Mouse (Mus musculus): ENCODE measurements around the gene Ptk6. TPM values are rescaled to one million over a fixed set of nuclear protein-coding genes. Genes with fewer than 3 reads are reported as not detected.
"Not testable (repeated sequence)": the region's sequence is repeated elsewhere in the genome, so short reads cannot be mapped to it uniquely, and the experiment has no call there.

Ptk6 gene
- polyA plus RNA-seq, 1 experiment from 2014 or later = 0.14 TPM

DNA sequence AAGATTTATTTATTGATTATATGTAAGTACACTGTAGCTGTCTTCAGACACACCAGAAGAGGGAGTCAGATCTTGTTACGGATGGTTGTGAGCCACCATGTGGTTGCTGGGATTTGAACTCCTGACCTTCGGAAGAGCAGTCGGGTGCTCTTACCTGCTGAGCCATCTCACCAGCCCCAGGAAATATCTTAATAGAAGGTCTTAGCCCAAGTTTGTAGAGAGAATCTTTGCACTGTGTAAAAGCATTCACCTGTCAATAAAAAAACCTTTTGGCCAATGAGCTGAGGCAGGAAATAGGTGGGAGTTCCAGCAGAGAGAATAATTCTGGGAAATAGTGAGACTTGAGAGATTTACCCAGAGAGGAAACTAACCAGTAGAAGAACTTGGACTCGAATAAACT lies 11.2 kb downstream of the Ptk6 start:
- H3K4me2 ChIP-seq; H3K9me3 ChIP-seq (replicated peaks); H3K36me3 ChIP-seq (replicated peaks); H3K4me3 ChIP-seq (replicated peaks); H3K9ac ChIP-seq; H3K27ac ChIP-seq (replicated peaks); ATAC-seq (ENCODE audit: insufficient read depth): not testable (repeated sequence)
- Histone ChIP-seq H3K4me1 (replicated peaks) (peaks cover 40% of the 10 kb centered on the region), H3K27me3 (peaks cover 33% of the 10 kb centered on the region)
- 51% methylated on average over 4 of the region's 4 CpGs for WGBS (ENCODE audit: insufficient replicate concordance)

DNA sequence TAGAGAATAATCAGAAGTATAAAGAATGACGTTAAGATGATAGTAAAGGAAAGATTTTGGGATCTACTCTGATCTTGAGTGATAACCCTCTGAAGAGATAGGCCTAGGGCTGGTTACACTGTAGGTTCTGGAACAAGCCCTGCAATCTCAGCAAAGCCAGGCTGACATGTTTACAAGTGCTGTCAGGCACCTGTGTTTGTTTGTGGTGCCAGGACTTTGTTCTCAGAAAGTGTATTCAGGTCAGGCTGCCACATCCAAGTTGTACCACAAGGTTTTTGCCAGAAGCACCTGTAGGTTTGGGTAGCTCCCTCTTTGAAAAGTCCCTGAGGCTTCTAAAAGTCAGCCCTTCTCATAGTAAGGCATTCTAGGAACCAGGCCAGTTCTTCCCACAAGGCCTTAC lies 13.3 kb downstream of the Ptk6 start:
- 67% methylated on average over 1 of the region's 1 CpGs for WGBS (ENCODE audit: insufficient replicate concordance)
- Histone ChIP-seq H3K4me1 (replicated peaks) (peaks cover 35% of the 10 kb centered on the region), H3K36me3 (replicated peaks) (no peaks in the 10 kb centered on the region; the same call in 1 of the 2 replicates), H3K4me2 (peak overlapping the region; percentile 89; the same call in 1 of the 2 replicates), H3K9me3 (replicated peaks) (no peaks in the 10 kb centered on the region), H3K27ac (replicated peaks) (peak overlapping the region; percentile 81), H3K9ac (no peak overlapping the region), H3K27me3 (peaks cover 27% of the 10 kb centered on the region), H3K4me3 (replicated peaks) (no peak overlapping the region; the same call in 1 of the 2 replicates)
- no peak for ATAC-seq (ENCODE audit: insufficient read depth)

DNA sequence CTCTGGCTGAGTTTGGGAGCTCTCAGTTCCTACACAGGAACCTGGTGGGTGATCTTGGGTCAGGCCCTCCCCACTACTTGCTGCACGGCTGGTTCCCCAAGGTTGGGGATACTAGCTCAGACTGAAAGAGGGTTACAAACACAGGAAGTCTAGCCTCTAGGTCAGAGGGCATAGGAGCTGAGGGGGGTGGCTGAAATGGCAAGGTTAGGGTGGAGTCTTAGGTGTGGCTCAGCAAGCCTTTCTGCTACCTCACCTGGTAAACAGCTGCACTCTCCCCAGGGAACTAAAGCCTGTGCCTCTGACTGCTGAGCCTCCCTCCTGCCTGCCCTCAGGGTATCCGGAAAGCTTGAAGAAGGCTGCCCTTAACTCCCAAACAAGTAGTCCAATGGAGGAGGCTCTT lies 13.9 kb downstream of the Ptk6 start:
- Histone ChIP-seq H3K27ac (replicated peaks) (peak overlapping the region; percentile 81), H3K4me2 (peak overlapping the region; percentile 89), H3K9ac (peak overlapping the region; percentile 88; the same call in 1 of the 2 replicates), H3K4me3 (replicated peaks) (peak overlapping the region; percentile 83), H3K27me3 (peaks cover 20% of the 10 kb centered on the region), H3K9me3 (replicated peaks) (no peaks in the 10 kb centered on the region), H3K36me3 (replicated peaks) (no peaks in the 10 kb centered on the region; the same call in 1 of the 2 replicates), H3K4me1 (replicated peaks) (peaks cover 35% of the 10 kb centered on the region)
- WGBS (ENCODE audit: insufficient replicate concordance) = 57% methylated on average over 2 of the region's 2 CpGs
- ATAC-seq (ENCODE audit: insufficient read depth) = no peak

DNA sequence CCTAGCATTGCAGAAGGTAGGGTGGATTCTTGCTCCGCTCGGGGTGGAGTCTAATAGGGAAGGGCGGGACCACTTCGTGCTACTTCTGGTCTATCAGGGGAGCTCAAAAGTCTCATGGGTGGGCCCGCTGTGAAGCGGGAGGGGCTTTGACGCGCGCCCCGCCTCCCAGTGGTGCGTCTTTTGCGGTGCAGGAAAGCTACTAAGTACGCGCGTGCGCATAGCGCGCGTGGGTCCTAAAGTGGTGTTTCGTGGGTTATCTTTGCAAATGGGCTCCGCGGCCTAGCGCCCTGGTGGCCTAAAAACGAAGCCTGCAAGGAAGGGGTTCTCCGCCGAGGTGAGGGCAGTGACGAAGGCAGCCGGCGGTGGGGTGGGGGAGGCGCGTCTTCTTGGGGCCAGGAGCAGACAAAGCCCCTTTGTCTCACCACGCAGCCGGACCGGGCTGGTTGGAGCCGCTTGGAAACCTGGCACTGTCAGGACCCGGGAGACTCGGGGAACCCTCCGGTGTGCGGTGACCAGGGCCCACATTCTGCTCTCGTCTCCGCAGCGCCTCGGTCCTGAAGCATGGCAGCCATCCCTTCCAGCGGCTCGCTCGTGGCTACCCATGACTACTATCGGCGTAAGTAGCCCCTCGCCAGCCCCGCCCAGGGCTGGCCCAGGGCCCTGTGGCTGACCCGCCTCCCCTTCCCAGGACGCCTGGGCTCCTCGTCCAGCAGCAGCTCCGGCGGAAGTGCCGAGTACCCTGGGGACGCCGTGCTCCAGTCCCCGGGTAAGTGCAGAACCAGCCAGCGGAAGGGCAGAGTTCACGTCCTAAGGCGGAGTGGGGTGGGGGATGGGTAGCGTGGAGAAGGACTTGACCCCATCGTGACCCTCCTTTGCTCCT lies 15.2 kb downstream of the Ptk6 start, which contains the start of gene Ppdpf:
TSS of gene Ppdpf (plus strand) at position 127 of the 880 bp plus-strand sequence.
- peak within 1 kb of the TSS; percentile 89 for H3K4me2 ChIP-seq
- H3K4me3 ChIP-seq (replicated peaks) = peak within 1 kb of the TSS; percentile 83
- peak; percentile 97 for ATAC-seq (ENCODE audit: insufficient read depth)
- H3K27me3 ChIP-seq = peaks cover 18% of the 10 kb centered on the region
- H3K9me3 ChIP-seq (replicated peaks) = no peaks in the 10 kb centered on the region
- WGBS (ENCODE audit: insufficient replicate concordance) = under 1% methylated on average over 64 of the region's 64 CpGs
- H3K27ac ChIP-seq (replicated peaks) = peak within 1 kb of the TSS; percentile 81
- peaks cover 35% of the 10 kb centered on the region for H3K4me1 ChIP-seq (replicated peaks)
- no peaks in the 10 kb centered on the region; the same call in 1 of the 2 replicates for H3K36me3 ChIP-seq (replicated peaks)
- H3K9ac ChIP-seq = peak within 1 kb of the TSS; percentile 88

DNA sequence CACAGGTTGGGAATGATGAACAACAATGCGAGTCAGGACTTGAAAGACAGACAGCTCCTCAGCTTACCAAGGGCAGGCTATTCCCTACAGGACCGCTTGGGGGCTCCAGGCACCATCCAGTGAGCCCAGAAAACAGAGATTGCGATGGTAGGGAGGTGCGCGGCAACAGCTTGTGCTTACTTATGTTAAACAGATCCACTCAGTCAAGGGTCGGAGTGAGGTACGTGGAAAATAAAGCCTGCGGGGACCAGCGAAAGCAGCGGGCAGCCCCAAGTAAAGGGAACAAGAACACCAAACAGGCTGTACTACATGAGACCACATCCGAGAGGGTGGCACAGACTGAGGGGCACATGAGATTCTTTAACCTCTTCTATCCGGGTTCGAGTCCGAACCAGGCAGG lies 16.0 kb downstream of the Ptk6 start:
- peak overlapping the region; percentile 45 for H3K9ac ChIP-seq
- H3K9me3 ChIP-seq (replicated peaks) = no peaks in the 10 kb centered on the region
- WGBS (ENCODE audit: insufficient replicate concordance) = under 1% methylated on average over 14 of the region's 14 CpGs
- peaks cover 35% of the 10 kb centered on the region for H3K4me1 ChIP-seq (replicated peaks)
- peak overlapping the region; percentile 89 for H3K4me2 ChIP-seq
- no peaks in the 10 kb centered on the region; the same call in 1 of the 2 replicates for H3K36me3 ChIP-seq (replicated peaks)
- H3K27ac ChIP-seq (replicated peaks) = peak overlapping the region; percentile 81
- peaks cover 18% of the 10 kb centered on the region for H3K27me3 ChIP-seq
- peak overlapping the region; percentile 83 for H3K4me3 ChIP-seq (replicated peaks)
- peak; percentile 80 for ATAC-seq (ENCODE audit: insufficient read depth)

DNA sequence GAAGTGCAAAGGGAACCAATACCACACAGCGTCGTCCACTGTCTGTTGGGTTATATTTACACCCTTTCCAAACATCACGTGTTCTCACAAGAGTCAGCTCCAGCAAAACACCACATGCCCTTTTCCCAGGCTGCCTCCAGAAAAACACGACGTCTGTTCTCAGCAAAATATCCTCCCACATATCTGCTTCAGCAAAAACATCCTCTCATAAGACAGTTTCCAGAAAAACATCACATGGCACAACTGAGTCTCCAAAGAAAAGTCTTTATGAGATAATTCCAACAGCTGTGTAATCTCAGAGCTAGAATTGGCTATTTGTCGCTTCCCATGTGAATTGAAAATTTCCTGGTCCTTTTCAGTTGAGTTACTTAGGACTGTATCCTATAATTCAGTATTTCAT lies 21.7 kb downstream of the Ptk6 start:
- H3K9ac ChIP-seq = no peak overlapping the region
- H3K27me3 ChIP-seq = peaks cover 22% of the 10 kb centered on the region
- no peaks in the 10 kb centered on the region for H3K36me3 ChIP-seq (replicated peaks)
- H3K4me3 ChIP-seq (replicated peaks) = no peak overlapping the region
- H3K9me3 ChIP-seq (replicated peaks) = no peaks in the 10 kb centered on the region
- no peaks in the 10 kb centered on the region for H3K4me1 ChIP-seq (replicated peaks)
- no peak for ATAC-seq (ENCODE audit: insufficient read depth)
- H3K4me2 ChIP-seq = no peak overlapping the region
- 56% methylated on average over 6 of the region's 6 CpGs for WGBS (ENCODE audit: insufficient replicate concordance)
- H3K27ac ChIP-seq (replicated peaks) = no peak overlapping the region

DNA sequence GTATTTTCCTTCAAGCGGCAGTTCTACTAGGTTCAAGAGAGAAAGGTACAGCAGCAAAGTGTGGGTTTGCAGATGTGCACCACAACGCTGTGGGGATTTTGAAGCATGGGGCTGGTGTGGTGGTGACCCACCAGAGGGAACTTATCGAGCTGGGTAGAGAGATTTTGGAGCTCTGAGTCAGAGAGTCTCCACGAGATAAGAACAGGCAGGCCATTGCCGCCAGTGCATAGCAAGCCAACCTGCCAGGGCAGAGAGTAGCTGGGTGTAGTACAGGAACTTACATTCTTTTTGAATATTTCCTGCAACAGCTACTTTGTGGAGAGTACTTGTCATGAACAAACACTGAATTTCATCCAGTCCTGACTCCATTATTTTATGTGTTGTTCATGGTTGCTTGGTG lies 24.1 kb downstream of the Ptk6 start:
- no peak overlapping the region for H3K9ac ChIP-seq
- H3K4me2 ChIP-seq = no peak overlapping the region
- WGBS (ENCODE audit: insufficient replicate concordance) = 34% methylated on average over 5 of the region's 5 CpGs
- no peak overlapping the region for H3K27ac ChIP-seq (replicated peaks)
- H3K4me3 ChIP-seq (replicated peaks) = no peak overlapping the region
- no peak for ATAC-seq (ENCODE audit: insufficient read depth)
- H3K36me3 ChIP-seq (replicated peaks) = no peaks in the 10 kb centered on the region
- peaks cover 13% of the 10 kb centered on the region; the same call in 1 of the 2 replicates for H3K27me3 ChIP-seq
- H3K9me3 ChIP-seq (replicated peaks) = no peaks in the 10 kb centered on the region
- no peaks in the 10 kb centered on the region for H3K4me1 ChIP-seq (replicated peaks)

DNA sequence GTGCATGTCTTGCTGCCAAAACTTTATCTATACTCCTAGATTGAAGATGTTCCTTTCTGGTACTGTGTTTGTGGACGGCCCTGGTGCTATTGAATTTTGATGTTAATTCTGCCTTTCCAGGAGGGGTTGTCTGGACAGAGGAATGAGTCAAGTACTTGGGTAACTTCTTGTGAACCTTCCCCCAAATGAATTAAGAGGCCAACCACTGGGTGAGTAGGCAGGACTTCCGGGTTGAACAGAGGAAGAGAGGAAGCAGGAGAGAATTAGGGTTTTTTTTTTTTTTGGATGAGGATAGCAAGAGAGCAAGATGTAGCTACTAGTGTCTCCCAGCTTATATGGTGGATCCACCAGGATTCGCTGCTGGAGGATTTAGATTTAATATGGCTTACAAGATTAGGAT lies 24.6 kb downstream of the Ptk6 start:
- Histone ChIP-seq H3K4me3 (replicated peaks) (no peak overlapping the region), H3K27me3 (peaks cover 13% of the 10 kb centered on the region; the same call in 1 of the 2 replicates), H3K4me1 (replicated peaks) (no peaks in the 10 kb centered on the region), H3K9ac (no peak overlapping the region), H3K36me3 (replicated peaks) (no peaks in the 10 kb centered on the region), H3K27ac (replicated peaks) (no peak overlapping the region), H3K4me2 (no peak overlapping the region), H3K9me3 (replicated peaks) (no peaks in the 10 kb centered on the region)
- WGBS (ENCODE audit: insufficient replicate concordance) = 40% methylated on average over 3 of the region's 3 CpGs
- no peak for ATAC-seq (ENCODE audit: insufficient read depth)

DNA sequence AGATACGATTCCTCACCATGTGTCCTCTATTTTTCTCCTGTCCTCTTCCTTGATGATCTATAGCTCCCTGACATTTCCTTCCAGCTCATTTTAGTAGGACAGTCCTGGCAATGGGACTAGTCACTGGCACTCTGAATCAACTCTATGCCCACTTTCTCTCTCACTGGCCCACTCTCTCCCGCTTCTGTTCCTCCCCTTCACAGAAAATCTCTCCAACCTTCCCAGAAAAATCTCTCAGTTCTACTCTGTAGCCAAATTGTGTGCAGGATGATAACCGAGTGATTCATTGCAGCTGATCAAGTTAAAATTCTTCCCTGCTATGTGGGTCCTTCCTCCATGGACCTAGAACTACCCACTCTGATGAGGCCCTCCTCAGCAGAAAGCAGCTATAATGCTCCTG lies 27.9 kb downstream of the Ptk6 start:
- no peak overlapping the region for H3K27ac ChIP-seq (replicated peaks)
- H3K9me3 ChIP-seq (replicated peaks) = no peaks in the 10 kb centered on the region
- H3K36me3 ChIP-seq (replicated peaks) = no peaks in the 10 kb centered on the region
- 61% methylated on average over 3 of the region's 3 CpGs for WGBS (ENCODE audit: insufficient replicate concordance)
- no peaks in the 10 kb centered on the region for H3K4me1 ChIP-seq (replicated peaks)
- H3K27me3 ChIP-seq = no peaks in the 10 kb centered on the region
- no peak overlapping the region for H3K4me3 ChIP-seq (replicated peaks)
- no peak overlapping the region for H3K9ac ChIP-seq
- ATAC-seq (ENCODE audit: insufficient read depth) = no peak
- no peak overlapping the region for H3K4me2 ChIP-seq

DNA sequence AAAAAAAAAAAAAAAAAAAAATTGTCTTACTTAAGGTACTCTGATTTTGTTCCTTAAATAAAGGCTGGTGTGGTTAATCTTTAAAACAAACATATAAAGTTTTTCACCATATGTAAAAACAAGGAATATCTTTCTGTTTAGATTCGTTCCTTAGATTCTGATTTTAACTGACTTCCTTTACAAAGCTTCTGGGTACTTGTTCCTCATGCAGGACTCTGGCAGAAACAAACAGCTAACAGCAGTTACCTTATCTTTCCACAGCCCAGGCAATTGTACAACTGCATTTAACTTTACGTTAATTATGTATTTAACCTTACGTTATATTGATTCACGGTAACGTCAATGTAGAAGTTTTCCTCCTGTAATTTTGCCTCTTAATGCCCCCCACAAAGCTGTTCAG lies 36.1 kb downstream of the Ptk6 start:
- no peak overlapping the region for H3K4me3 ChIP-seq (replicated peaks)
- 0 out of 2 replicates have a peak, but pooled peaks cover 11% of the 10 kb centered on the region for H3K27me3 ChIP-seq
- no peaks in the 10 kb centered on the region for H3K4me1 ChIP-seq (replicated peaks)
- no peaks in the 10 kb centered on the region for H3K36me3 ChIP-seq (replicated peaks)
- no peaks in the 10 kb centered on the region for H3K9me3 ChIP-seq (replicated peaks)
- no peak for ATAC-seq (ENCODE audit: insufficient read depth)
- 68% methylated on average over 5 of the region's 5 CpGs for WGBS (ENCODE audit: insufficient replicate concordance)
- no peak overlapping the region for H3K27ac ChIP-seq (replicated peaks)
- H3K9ac ChIP-seq = no peak overlapping the region
- no peak overlapping the region for H3K4me2 ChIP-seq

DNA sequence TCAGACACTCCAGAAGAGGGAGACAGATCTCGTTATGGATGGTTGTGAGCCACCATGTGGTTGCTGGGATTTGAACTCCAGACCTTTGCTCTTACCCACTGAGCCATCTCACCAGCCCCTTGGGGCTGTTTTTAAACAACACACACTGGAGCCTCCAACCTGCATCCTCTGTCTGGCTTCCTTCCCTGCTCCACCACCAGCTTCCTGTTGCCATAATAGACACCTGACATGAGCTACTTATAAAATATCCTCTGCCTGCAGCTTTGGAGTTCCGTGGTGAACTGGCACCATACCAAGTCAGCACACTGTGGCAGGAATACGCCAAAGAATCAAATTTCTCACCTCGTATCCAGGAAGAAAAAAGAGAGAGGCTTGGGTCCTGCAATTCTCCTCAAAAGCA lies 41.8 kb downstream of the Ptk6 start:
- H3K36me3 ChIP-seq (replicated peaks) = no peaks in the 10 kb centered on the region
- WGBS (ENCODE audit: insufficient replicate concordance) = 54% methylated on average over 4 of the region's 4 CpGs
- no peak overlapping the region for H3K4me3 ChIP-seq (replicated peaks)
- H3K4me2 ChIP-seq = no peak overlapping the region
- no peak for ATAC-seq (ENCODE audit: insufficient read depth)
- H3K9ac ChIP-seq = no peak overlapping the region
- H3K27me3 ChIP-seq = peaks cover 49% of the 10 kb centered on the region
- H3K27ac ChIP-seq (replicated peaks) = no peak overlapping the region
- H3K4me1 ChIP-seq (replicated peaks) = no peaks in the 10 kb centered on the region
- H3K9me3 ChIP-seq (replicated peaks) = no peaks in the 10 kb centered on the region

Data from liver, embryonic 15.5 days (tissue).